Mouse (Mus musculus) cerebellum, adult 2 months (tissue): ENCODE results near the gene Spata5.

Experiments used
- CTCF ChIP-seq: fragments of 200-500 bp; IDR thresholded peaks from 2 replicates; pipeline ENCODE4 v1.5.1; 2011; ENCODE audit warnings: low read depth, mild to moderate bottlenecking, control low read depth, low read length, moderate library complexity, borderline replicate concordance; ENCODE audit not compliant: insufficient read depth
- POLR2A ChIP-seq: fragments of 200-500 bp; IDR thresholded peaks from 2 replicates; pipeline ENCODE4 v1.6.1; 2011; ENCODE audit warnings: low read length, control low read depth, borderline replicate concordance; ENCODE audit not compliant: insufficient read depth

DNA sequence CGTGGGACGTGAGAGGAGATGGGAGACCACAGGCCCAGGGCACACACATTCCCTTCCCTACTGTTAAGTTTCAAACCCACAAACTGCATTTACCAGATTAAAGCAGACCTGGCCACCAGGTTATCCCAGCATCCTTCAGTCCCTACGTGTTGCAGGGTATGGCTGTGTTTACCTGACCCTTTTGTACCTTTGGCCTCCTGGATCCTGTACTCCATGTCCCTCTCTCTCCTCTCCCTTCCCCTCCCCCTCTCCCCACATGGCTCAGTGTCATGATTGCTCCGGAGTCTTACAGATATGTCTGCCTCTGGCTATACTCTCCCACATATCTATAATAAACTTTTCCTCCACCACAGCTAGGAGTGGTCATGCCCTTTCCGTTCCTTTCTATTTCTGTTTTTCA is 177.5 kb downstream of the Spata5 start:
- TF ChIP-seq CTCF = no peak
- no peak for TF ChIP-seq POLR2A
